Mouse (Mus musculus) layer of hippocampus, adult 9-10 months (tissue): ENCODE data around the gene Tfap4.

Source experiments
- DNase-seq: peaks from one replicate; pipeline ENCODE4 v3.0.0; 2022; ENCODE audit warnings: low spot score

The Tfap4 gene

GRCm38 (mm10) chr16:4559715-4560144 is at the start of gene Tfap4:
Gene Tfap4 (minus strand): TSS chr16:4559854.
- DNase-seq = peak; percentile 90

DNA sequence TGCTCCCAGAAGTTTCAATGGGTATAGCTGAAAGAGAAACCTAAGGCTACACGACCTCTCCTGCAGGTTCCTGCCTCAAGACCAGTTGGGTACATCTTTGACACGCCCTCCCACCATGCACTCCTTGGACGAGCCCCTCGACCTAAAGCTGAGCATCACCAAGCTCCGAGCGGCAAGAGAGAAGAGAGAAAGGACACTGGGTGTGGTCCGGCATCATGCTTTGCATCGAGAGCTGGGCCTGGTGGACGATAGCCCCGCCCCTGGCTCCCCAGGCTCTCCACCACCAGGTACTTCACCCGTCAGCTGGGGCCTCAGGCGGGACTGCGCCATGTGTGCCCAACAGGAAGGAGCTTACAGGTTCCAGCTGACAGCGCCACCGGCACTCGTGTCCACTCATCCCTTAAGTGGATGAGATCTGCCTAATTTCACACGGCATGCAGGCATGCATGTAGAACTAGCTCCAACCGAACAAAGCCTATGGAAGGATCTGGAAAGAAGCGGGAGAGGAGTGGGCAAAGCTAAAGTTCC is 48.9 kb upstream of the Tfap4 start:
- DNase-seq = no peak

- peak; percentile 71 for DNase-seq
These were observed 48.3 kb upstream of the Tfap4 start for GRCm38 (mm10) chr16:4607818-4608531.

- no peak for DNase-seq
These were observed 46.9 kb upstream of the Tfap4 start for GRCm38 (mm10) chr16:4606431-4607084.

GRCm38 (mm10) chr16:4605514-4606131 is 46.0 kb upstream of the Tfap4 start:
- DNase-seq = no peak

GRCm38 (mm10) chr16:4604293-4604837 is 44.7 kb upstream of the Tfap4 start:
- DNase-seq = no peak

- no peak for DNase-seq
These were observed 43.8 kb upstream of the Tfap4 start for GRCm38 (mm10) chr16:4603453-4603837.

DNA sequence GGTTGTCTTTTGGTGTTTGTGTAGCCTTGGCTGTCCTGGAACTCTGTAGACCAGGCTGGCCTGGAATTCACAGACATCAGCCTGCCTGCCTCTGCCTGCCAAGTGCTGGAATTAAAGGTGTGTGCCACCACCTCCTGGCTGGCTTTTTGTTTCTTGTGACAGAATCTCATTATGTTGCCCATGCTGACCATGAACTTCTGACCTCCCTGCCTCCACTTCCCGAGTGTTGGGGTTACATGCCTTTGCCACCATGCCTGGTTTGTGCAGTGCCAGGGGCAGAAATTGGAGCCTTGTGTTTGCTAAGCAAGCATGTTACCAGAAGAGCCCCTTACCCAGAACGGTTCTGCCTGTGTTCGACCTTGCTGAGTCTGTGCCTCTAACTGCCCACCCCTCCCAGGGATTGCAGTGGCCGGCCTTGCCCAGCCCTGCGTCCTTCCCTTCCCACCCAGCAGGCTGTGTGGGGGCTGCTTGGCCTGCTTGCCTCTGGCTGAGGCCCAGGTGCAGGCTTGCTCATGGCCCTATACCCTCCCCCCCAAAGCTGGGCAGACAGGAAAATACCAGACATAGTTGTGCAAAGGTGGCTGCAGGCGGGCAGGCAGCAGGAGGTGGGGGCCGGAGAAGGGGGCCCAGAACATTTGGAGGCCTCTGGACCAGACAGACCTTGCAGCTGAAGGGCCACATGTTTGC is 43.3 kb upstream of the Tfap4 start:
- no peak for DNase-seq

- DNase-seq = no peak
These were observed 42.5 kb upstream of the Tfap4 start for GRCm38 (mm10) chr16:4602189-4602588.

DNA sequence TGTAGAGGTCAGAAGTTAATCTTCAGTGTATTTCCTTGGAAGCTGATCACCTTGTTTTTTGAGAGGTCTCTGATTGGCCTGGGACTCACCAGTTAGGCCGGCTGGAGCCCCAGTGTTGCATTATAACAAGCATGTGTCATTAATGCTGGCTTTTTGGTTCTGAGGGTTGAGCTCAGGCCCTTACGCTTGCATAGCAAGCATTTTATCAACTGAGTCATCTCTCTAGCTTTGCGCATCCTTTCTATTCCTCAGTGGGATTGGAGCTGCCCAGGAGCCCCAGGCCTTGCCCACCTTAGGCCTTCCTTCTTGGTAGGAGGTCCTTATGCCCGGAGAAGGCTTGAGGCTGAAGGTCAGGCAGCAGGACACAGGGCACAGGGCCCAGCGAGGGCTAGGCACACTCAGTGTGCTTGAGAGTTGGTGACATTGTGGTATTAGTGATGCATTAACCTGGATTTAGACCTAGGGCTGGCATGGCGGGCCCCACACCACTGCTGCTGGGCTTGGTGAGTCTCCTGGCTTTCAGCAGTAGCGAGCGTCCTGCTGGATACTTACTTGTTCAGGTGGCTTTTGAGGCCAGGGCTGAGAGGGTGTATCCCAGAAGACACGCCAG is 41.2 kb upstream of the Tfap4 start:
- no peak for DNase-seq

GRCm38 (mm10) chr16:4599616-4600015 is 40.0 kb upstream of the Tfap4 start:
- no peak for DNase-seq

DNA sequence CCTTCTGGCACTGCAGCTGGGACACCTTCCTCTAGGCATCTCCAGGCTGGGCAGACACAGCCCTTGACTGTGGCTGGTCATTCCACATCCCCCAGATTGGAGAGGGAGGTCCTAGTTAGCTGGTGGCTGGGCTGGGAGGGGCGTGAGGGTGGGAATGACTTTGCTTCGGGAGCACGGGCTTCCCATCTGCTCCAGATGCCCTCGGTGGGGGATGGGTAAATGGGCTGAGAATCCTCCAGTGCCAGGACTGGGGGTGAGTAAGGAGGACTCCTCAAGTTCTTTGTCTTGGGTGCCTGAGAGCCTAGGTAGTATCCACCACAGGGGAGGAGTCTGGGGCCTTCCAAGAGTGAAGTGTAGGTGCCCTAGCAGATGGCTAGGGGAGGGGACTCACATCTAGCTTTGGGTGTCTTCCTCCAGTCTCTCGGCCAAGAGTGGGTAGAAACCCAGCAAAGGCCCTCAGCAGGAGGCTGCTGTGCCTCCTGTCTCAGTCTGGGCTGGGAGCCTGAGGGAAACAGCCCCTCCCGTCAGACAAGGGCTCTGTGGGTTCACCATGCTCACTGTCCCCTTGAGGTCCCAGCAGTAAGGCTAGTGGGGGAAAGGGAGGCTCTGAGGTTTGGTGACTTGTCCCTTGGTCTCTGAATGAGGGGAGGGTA is 39.4 kb upstream of the Tfap4 start:
- no peak for DNase-seq

DNA sequence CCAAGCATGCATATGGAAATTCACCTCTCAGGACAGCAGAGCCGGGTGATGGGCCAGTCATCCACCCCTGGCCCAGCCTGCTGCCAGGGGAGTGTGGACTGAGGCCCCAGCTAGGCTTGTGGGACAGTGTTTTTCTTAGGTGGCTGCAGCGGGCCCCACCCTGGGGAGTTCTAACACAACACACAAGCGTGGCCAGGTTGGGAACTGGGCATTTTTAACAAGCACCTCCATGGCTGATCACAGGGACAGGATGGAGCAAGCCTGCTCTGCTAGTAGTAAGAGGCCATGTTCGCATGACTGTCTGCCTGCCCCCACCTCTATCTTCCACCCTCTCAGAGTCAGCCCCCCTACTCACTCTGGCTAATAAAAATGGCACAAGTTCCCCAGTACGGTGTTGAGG is 38.4 kb upstream of the Tfap4 start:
- DNase-seq = no peak

DNA sequence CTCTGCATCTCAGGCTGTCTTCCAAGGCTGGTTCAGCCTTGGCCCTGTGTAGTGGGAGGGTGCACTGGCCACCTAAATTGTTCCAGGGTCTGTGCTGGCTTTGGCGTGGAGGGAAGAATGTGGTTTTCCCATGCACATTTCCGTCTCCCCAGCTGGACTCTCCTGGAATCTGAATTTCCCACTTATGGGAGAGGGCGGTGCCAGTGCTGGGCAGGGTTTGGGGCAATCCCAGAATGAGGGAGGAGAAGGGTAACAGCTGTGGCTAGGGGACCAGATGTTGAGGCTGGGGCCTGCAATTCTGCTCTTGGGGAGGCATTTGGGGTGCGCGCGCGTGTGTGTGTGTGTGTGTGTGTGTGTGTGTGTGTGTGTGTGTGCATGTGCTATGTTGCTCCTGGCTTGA is 37.6 kb upstream of the Tfap4 start:
- DNase-seq = no peak

- no peak for DNase-seq
These were observed 37.2 kb upstream of the Tfap4 start for GRCm38 (mm10) chr16:4596836-4597235.

- no peak for DNase-seq
These were observed 36.6 kb upstream of the Tfap4 start for GRCm38 (mm10) chr16:4596141-4596728.

GRCm38 (mm10) chr16:4595527-4595963 is 35.9 kb upstream of the Tfap4 start:
- no peak for DNase-seq

- no peak for DNase-seq
These were observed 35.3 kb upstream of the Tfap4 start for GRCm38 (mm10) chr16:4594814-4595526.

GRCm38 (mm10) chr16:4593971-4594813 is 34.5 kb upstream of the Tfap4 start, which contains the start of gene Glis2:
Gene Glis2 (plus strand): TSS chr16:4594713.
- no peak for DNase-seq
